Mouse (Mus musculus) lung, adult 10 weeks (tissue): ENCODE data around the gene Gm49387. TPM values are rescaled to one million over a fixed set of nuclear protein-coding genes. Genes with fewer than 3 reads are reported as not detected.

Experiments used
- polyA plus RNA-seq: library from polyadenylated mRNA; stranded (reverse); fragments of 350-450 nt; fragmentation: Illumina TruSeq; extraction: RNeasy Lipid Tissue Mini Kit (QIAGEN cat#74804); gene quantifications from one replicate; pipeline ENCODE4 v1.2.3, GENCODE M21; 2014; ENCODE audit warnings: low read depth, low replicate concordance; ENCODE audit not compliant: insufficient read depth

Gene Gm49387
- not detected for polyA plus RNA-seq

DNA sequence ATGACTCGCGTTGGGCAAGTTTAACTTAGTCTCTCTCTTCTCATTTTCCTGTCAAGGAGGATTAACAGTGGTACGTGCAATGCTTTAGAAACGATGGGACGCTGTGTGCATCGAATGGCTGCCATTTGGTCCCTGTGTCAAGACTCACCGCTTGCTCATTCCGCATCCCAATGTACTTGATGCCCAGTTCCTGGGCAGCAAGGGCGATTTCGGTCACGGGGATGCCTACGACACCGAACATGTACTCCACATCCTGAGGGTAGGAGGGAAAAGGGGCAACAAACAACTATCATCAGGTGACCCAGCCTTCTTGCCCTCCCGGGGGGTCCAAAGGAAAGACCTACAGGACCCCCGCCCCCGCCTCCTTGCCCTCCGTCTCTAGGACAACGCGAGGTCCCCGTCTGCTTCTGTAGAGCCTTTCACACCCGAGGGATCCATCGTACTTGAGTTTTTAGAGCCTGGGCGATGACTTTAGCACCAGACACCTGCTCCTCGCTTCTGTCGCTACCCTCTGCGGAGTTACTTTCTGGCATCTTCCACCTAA, at the start of gene Gm49387:
TSS of gene Gm49387 (minus strand) at position 533 of the 544 bp plus-strand sequence.

DNA sequence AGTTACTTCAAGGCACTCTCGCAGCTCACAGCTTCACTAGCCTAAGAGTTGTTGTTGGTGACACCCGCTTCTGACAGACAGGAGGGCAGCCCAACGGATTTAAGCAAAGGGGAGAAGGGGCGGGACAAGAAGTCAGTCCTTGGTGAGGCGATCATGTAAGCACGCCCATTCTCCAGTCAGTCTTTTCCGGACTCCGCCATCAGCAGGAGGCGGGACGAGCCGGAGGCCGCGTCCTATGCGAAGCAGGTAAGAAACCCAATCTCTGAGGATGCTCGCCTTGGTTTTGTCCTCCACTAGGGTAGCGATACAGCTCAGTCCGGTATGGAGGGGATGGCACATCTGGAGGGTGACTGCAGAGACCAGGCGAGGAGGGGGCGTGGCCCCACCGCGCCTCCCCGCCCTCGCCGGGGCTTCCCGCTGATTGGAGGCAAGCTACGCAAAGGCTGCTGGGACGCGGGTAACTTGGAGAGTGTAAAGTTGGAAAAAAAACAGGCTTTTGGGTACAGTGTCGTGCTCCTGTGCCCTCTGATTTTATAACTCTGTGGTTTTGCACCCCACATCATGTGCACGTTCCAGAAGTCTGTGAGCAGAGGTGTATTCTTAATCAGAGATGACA, 320 bp upstream of the Gm49387 start, which contains the start of the genes Btd and Hacl1:
TSS of gene Btd (plus strand) at position 139 of the 616 bp plus-strand sequence.
TSS of gene Hacl1 (minus strand) at position 397 of the 616 bp plus-strand sequence.

DNA sequence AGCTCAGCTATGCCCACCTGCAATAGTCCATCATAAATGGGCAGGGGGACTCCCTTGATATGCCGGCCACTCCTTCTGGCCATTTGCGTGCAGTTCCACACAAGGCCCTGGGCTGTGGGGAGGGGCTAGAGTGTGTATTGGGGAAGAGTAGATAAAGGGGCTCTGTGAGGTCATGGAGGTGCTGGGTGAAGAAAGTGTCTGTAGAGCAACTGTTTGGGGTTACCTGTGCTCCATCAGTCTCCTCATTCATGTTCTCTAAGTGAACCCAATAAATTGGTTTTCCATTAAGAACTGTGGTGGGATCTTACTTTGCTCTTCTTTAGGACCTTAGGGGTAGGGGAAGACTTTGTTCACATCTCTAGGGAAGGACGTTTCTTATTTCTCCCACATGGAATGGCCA, 49.4 kb downstream of the Gm49387 start, which contains the start of gene Colq:
TSS of gene Colq (minus strand) at position 101 of the 400 bp plus-strand sequence.

Other genes with a start within 250 kb of the Gm49387 start
- gene Sh3bp5, start 204.8 kb downstream of the Gm49387 start, polyA plus RNA-seq, result 43.7 TPM
- 13.1 TPM for gene Eaf1, start 146.5 kb downstream of the Gm49387 start, polyA plus RNA-seq
- 17.1 TPM for gene Mettl6, start 145.8 kb downstream of the Gm49387 start, polyA plus RNA-seq
- gene Colq, start 49.5 kb downstream of the Gm49387 start, polyA plus RNA-seq, result 13.2 TPM
- 16.1 TPM for gene Btd, start 150 bp upstream of the Gm49387 start, polyA plus RNA-seq
- 9.9 TPM for gene Hacl1, start 408 bp upstream of the Gm49387 start, polyA plus RNA-seq
- gene Ankrd28, start 189.8 kb upstream of the Gm49387 start, polyA plus RNA-seq, result 4.6 TPM